Mouse (Mus musculus): ENCODE measurements at regions not wholly inside any gene's neighbourhood (a gene's known extent, or its start where the extent isn't known, plus 50 kb on each side); places are given as distances from the start of the nearest gene placed in this dataset.
A peak's percentile ranks its signal among the peaks of the same experiment; 100 is the strongest.
"Not testable (repeated sequence)": the region's sequence is repeated elsewhere in the genome, so short reads cannot be mapped to it uniquely, and the experiment has no call there.

GRCm38 (mm10) chr5:26564056-26564455 lies 252.9 kb upstream of the Dpp6 start:
- intact Hi-C loops (cut with DNase I): no loop called here
- no peak for DNase-seq (ENCODE audit: low spot score in 2 of 2)

DNA sequence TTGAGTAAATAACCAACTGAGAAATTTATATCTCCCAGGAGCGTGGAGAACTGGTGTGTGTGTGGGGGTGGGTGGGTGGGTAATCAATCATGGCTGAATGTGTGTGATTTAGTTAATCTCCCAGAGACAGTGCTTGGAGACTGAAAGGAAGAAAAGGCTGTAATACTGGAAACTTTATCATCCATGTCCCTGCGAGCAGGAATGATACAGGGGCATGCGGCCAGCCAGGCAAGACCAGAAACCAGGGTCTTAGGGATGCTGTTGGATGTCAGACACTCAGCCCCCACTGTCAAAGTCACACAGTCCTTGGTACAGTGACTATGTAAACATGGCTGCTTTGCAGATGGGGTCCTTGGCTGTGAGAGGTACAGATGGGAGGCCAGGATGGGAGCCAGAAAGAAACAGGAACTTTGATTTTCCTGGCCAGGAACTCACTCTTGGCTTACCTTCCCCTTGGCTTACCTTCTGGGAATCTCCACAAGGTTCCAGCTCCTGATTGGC lies 244.3 kb upstream of the Dpp6 start:
- intact Hi-C loops (cut with DNase I): no loop called here
- DNase-seq (ENCODE audit: low spot score in 2 of 2): no peak

GRCm38 (mm10) chr5:26573446-26573845 lies 243.6 kb upstream of the Dpp6 start:
- intact Hi-C loops (cut with DNase I): no loop called here
- no peak for DNase-seq (ENCODE audit: low spot score in 2 of 2)

- no peak for DNase-seq (ENCODE audit: low spot score in 2 of 2)
- intact Hi-C loops (cut with DNase I): no loop called here
Measured at GRCm38 (mm10) chr5:26586108-26586507, 230.9 kb upstream of the Dpp6 start.

GRCm38 (mm10) chr5:26590886-26591285 lies 226.1 kb upstream of the Dpp6 start:
- no peak for DNase-seq (ENCODE audit: low spot score in 2 of 2)
- intact Hi-C loops (cut with DNase I): no loop called here

GRCm38 (mm10) chr5:26592341-26592740 lies 224.7 kb upstream of the Dpp6 start:
- DNase-seq (ENCODE audit: low spot score in 2 of 2): no peak
- intact Hi-C loops (cut with DNase I): no loop called here

GRCm38 (mm10) chr5:26597991-26598390 lies 219.0 kb upstream of the Dpp6 start:
- intact Hi-C loops (cut with DNase I): no loop called here
- DNase-seq (ENCODE audit: low spot score in 2 of 2): no peak

DNA sequence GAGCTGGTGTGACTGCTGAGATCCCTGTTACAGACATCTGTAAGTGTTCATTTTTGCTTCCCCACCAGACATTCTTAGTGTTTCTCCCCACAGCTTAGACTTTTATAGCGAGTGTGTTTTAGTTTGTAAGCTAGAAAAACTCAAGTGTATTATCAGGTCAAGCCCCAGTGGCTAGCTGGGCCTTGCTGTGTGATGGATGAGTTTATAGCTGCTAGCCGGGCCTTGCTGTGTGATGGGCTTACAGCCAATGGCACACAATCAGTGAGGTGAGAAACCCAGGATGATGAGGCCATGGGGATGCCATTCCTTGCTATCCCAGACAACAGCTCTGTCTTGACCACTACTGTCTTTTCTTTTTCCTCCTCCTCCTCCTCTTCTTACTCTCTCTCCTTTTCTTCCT lies 197.7 kb upstream of the Dpp6 start:
- intact Hi-C loops (cut with DNase I): no loop called here
- no peak for DNase-seq (ENCODE audit: low spot score in 2 of 2)

- intact Hi-C loops (cut with DNase I): no loop called here
- DNase-seq (ENCODE audit: low spot score in 2 of 2): no peak
Measured at GRCm38 (mm10) chr5:26622116-26622515, 194.9 kb upstream of the Dpp6 start.

DNA sequence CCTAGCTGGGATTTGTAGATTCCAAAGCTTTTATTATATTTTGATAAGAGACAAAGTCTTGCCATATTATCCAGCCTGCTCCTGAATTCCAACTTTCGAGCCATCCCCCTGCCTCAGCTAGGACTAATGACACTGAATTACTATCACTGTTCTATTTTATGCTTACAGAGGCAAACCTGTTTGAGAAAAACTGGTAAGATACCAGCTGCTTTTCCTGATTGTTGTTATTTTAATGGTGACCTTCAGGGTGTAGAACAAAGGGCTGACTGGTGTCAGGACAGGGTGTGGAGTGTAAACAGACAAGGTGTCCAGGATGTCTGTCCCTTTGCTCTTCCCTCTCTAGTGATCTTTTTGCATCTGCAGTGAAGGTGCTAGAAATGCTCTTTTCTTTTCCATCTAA lies 145.5 kb upstream of the Dpp6 start:
- DNase-seq (ENCODE audit: low spot score in 2 of 2): no peak
- intact Hi-C loops (cut with DNase I): no loop called here

- no peak for DNase-seq (ENCODE audit: low spot score in 2 of 2)
- intact Hi-C loops (cut with DNase I): no loop called here
Measured at GRCm38 (mm10) chr5:26689775-26690174, 127.2 kb upstream of the Dpp6 start.

- intact Hi-C loops (cut with DNase I): no loop called here
- no peak for DNase-seq (ENCODE audit: low spot score in 2 of 2)
Measured at GRCm38 (mm10) chr5:26691121-26691520, 125.9 kb upstream of the Dpp6 start.

DNA sequence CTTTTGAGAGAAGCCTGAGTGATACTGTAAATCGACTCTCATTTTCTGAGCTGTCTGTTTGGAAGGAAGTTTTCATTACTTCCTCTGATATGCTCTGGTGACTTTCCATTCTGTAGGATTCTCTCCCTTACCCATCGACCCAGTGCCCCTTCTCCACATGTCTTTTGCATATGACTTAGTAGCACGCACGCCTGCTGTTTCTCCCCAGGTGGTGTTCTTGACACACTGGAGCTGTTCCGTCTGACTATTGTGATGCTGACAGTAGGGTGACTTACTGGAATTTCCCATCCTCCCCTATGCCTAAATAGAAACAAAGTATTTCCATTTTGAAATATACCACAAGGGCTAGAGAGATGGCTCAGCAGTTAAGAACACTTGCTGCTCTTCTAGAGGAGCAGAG lies 125.0 kb upstream of the Dpp6 start:
- intact Hi-C loops (cut with DNase I): no loop called here
- DNase-seq (ENCODE audit: low spot score in 2 of 2): no peak

GRCm38 (mm10) chr5:26703621-26704020 lies 113.4 kb upstream of the Dpp6 start:
- DNase-seq (ENCODE audit: low spot score in 2 of 2); intact Hi-C loops (cut with DNase I): not testable (repeated sequence)

DNA sequence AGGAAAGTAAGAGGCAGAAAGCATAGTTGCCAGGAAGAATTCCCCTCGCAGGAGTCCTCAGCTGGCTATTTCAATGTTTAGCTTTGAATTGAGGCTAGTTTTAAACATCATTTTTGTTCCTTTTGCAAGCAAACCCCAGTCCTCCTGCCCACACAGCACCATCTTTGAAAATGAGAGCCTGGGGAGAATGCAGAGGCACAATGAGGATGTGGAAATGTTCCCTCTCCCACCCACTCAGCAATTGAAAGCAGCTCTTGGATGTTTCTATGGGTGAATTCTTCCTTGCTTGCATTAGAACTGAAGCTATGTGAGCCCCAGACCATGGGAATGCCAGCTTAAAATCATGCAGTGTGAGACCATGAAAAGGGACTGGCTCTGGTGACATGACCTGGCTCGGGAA lies 109.3 kb upstream of the Dpp6 start:
- DNase-seq (ENCODE audit: low spot score in 2 of 2): peak; percentile 54

DNA sequence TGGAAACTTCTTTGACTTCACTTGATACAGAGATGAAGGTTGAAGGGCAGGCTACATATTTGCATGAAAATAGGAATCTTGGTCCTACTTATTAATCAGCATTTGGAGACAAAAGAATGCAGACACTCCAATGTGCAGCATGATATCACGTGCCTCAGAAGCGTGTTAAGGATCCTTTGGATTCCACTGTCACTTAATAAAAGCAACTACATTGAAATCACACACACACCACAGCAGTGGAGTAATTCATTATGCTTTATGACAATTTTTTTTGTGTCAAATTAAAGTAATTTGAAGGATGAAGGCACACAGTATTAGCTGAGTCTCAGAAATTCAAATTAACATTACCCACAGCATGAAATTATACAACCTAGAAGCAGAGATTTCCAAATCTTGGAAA lies 92.5 kb upstream of the Dpp6 start:
- intact Hi-C loops (cut with DNase I): no loop called here
- no peak for DNase-seq (ENCODE audit: low spot score in 2 of 2)

More for the DNA sequence above, 109.3 kb upstream of the Dpp6 start:
- intact Hi-C loops (cut with DNase I): no loop called here

DNA sequence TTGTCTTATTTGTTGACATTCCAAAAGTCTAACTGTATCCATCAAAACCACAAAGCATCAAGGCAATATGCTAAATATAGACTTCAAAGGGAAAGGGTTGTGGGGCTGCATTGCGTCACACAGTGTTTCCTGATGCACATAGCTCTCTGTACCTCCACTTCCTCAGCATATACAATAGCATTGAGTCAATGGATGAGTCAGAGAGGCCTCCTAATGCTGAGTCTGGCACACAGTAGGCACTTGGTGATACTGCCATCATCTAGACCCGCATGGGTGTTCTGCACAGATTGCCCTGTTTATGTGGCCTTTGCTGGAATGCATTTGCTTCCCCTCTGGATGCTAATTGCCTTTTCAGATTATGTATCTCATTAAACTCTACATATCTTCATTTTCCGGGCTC lies 91.0 kb upstream of the Dpp6 start:
- DNase-seq (ENCODE audit: low spot score in 2 of 2): no peak
- intact Hi-C loops (cut with DNase I): no loop called here

- intact Hi-C loops (cut with DNase I); DNase-seq (ENCODE audit: low spot score in 2 of 2): not testable (repeated sequence)
Measured at GRCm38 (mm10) chr5:26751196-26751595, 65.8 kb upstream of the Dpp6 start.

DNA sequence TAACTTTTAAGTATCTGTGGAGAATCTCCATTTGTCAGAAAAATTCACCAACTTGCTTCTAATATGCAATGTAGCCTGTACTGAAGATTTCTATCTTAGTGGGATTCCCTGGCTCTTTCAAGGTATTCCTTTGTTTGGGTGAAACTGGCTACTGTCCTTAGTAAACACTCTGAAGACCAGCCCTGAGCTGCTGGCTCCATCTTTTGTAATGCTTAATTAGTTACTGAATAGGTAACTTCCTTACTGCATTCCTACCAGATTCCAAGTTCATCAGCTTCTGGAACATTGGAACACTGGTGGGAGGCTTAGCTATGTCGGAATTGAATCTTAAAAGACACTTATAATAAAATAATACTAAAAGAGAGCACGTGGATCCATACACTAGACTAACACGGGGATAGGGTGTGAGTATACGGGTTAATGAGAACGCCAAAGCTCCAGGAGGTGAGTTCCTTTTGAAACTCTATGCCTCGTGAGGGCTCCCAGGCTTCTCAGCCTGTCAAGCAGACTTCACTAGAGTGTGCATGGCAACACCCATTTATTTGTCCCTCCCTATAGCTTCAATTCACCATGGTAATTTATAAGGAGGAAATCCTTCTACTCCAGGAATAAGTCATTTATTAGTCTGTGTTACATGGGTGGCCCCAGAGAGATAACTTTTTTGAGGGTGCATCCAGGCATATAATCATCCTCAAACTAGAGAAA lies 65.2 kb upstream of the Dpp6 start:
- DNase-seq (ENCODE audit: low spot score in 2 of 2); intact Hi-C loops (cut with DNase I): not testable (repeated sequence)

DNA sequence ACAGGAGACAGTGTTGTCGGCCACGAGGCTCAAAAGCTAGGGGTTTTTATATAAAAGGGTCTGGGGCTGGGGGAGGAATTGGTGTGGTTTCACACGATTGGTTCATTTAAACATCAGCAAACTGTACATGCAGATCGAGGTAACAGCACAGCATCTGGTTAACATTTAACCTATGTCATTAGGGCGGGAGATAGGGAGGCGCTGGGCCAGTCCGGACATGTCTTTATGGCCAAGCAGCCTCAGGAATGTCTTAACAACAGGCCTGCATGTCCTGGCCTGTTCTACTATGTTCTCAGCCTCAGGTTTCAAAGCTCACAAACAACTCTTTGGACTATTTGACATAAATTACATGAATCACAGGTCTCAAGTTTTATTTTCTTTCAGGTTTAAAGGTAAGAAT lies 62.9 kb upstream of the Dpp6 start:
- intact Hi-C loops (cut with DNase I); DNase-seq (ENCODE audit: low spot score in 2 of 2): not testable (repeated sequence)
